Mouse (Mus musculus): ENCODE measurements around the gene Olfr1231. TPM values are rescaled to one million over a fixed set of nuclear protein-coding genes. Genes with fewer than 3 reads are reported as not detected.

The Olfr1231 gene
- polyA plus RNA-seq (2015; fragmentation: Nextera tagmentation; extraction: Ambion mirVana): not detected in 2 replicates

DNA sequence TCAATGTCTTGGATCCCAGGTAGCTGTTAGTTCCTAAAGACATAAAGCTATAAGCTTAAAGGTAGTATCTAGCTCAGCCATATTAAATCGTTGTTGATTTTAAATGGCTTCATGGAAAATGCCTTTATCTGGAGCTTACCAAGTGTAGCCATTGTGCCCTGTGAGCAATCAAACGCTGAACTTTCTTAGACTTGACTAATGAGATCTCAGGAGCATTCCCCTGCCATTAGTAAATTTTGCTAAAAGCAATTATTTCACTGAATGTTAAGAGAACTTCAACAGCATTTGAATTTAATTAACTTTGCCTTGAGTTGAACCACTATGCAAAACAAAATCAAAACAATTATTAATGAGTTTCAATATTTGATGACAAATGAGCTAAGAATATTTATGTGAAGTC, at the start of gene Olfr1231:
Gene Olfr1231, minus strand, starts transcription at position 101 of the 400 bp plus-strand sequence.
- WGBS: 59% methylated on average over 2 of the region's 2 CpGs
- no peak within 1 kb of the TSS for H3K27ac ChIP-seq (replicated peaks)
- no peaks in the 10 kb centered on the region for H3K4me1 ChIP-seq
- H3K4me3 ChIP-seq: no peak within 1 kb of the TSS
- no peak for ATAC-seq (replicated peaks)
- H3K9me3 ChIP-seq: no peaks in the 10 kb centered on the region
- H3K4me2 ChIP-seq (replicated peaks): no peak within 1 kb of the TSS
- no peaks in the 10 kb centered on the region for H3K27me3 ChIP-seq
- H3K36me3 ChIP-seq: no peaks in the 10 kb centered on the region
- no peak within 1 kb of the TSS for H3K9ac ChIP-seq (replicated peaks)

DNA sequence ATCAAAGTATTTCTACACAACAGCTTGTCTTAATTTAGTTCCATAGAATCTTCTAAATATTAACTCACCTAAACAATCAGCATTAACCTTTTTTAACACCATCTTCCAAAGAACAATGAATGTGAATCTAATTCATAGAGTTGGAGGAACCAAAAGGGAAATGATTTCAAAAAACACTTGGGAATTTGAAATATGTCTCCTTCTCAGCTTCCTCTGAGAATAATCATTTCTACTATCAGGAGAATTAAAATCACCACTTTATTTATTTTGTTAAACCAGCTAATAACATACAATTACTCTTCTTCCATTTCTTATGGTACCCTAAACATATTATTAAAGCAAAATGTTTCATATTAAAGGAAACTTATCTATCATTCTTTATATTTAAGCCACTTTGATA, 35.4 kb upstream of the Olfr1231 start, which contains the start of gene Olfr1233:
Gene Olfr1233, minus strand, starts transcription at position 101 of the 400 bp plus-strand sequence.
- Histone ChIP-seq H3K4me3 (no peak within 1 kb of the TSS), H3K36me3 (no peaks in the 10 kb centered on the region), H3K27me3 (no peaks in the 10 kb centered on the region)

DNA sequence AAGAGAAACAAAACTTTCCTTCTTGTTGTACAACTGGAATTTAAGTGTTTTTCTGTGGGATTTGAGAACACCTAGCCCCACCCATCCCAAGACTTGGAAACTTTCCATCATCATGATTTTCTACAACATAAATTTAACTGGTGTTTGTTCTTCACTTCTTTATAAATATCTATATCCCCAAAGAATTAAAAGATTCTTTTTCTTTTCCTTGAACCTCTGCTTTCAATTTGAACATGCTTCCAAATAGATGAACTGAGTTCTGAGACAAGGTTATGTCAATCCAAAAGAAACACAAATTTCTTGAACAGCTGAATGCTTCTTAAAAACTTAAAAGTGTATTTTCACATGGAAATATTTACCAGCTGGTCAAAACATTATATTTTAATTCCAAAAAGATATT, 22.7 kb upstream of the Olfr1231 start, which contains the start of gene Olfr1232:
Gene Olfr1232, minus strand, starts transcription at position 101 of the 400 bp plus-strand sequence.
- H3K4me3 ChIP-seq: no peak within 1 kb of the TSS
- ATAC-seq (replicated peaks): no peak

More for the DNA sequence above, 35.4 kb upstream of the Olfr1231 start, which contains the start of gene Olfr1233:
- Histone ChIP-seq H3K4me1 (no peaks in the 10 kb centered on the region), H3K9me3 (no peaks in the 10 kb centered on the region), H3K4me2 (replicated peaks) (no peak within 1 kb of the TSS), H3K9ac (replicated peaks) (no peak within 1 kb of the TSS), H3K27ac (replicated peaks) (no peak within 1 kb of the TSS)
- ATAC-seq (replicated peaks): no peak

DNA sequence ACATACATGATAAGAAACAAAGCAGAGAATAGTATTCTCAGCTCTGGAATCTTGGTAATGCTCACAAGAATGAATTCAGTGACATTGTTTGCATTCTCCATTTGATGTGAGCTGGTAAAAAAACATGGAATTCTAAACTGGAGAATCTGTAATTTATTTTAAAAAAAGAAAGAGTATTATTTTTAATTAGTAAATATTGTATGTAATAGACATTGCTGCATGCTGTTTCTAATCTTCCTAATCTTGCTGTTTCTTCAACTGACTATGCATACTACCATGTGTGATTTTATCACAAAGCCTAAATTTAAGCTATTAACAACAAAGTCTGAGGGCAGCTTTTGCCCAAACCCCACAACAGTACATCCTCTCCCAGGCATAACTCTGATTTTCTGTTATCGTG, 9.7 kb downstream of the Olfr1231 start, which contains the start of gene Olfr1230:
Gene Olfr1230, minus strand, starts transcription at position 101 of the 400 bp plus-strand sequence.
- no peak within 1 kb of the TSS for H3K27ac ChIP-seq (replicated peaks)
- no peak within 1 kb of the TSS for H3K4me3 ChIP-seq
- no peaks in the 10 kb centered on the region for H3K27me3 ChIP-seq
- ATAC-seq (replicated peaks): no peak
- no peak within 1 kb of the TSS for H3K4me2 ChIP-seq (replicated peaks)
- no peaks in the 10 kb centered on the region for H3K4me1 ChIP-seq
- H3K9me3 ChIP-seq: no peaks in the 10 kb centered on the region
- no peaks in the 10 kb centered on the region for H3K36me3 ChIP-seq
- WGBS: 83% methylated on average over 1 of the region's 1 CpGs
- H3K9ac ChIP-seq (replicated peaks): no peak within 1 kb of the TSS

More for the DNA sequence above, 22.7 kb upstream of the Olfr1231 start, which contains the start of gene Olfr1232:
- no peaks in the 10 kb centered on the region for H3K36me3 ChIP-seq
- H3K9me3 ChIP-seq: no peaks in the 10 kb centered on the region
- H3K4me2 ChIP-seq (replicated peaks): no peak within 1 kb of the TSS
- H3K27ac ChIP-seq (replicated peaks): no peak within 1 kb of the TSS
- no peaks in the 10 kb centered on the region for H3K27me3 ChIP-seq
- H3K9ac ChIP-seq (replicated peaks): no peak within 1 kb of the TSS
- H3K4me1 ChIP-seq: no peaks in the 10 kb centered on the region

DNA sequence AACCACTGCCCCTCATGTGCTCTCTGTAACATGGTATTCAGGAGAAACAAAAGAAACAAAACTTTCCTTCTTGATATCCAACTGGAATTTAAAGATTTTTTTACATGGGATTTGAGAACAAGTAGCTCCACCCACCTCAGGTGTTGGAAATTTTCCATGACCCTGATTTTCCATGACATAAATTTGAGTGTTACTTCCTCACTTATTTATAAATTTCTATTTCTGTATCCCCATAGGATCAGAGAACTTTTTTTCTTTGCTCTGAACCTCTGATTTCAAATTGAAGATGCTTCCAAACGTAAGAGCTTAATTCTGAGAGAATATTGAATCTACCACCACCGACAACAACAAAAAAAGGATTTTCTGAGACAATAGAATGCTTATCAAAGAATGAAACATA, 19.0 kb downstream of the Olfr1231 start, which contains the start of gene Olfr1229:
Gene Olfr1229, minus strand, starts transcription at position 101 of the 400 bp plus-strand sequence.
- Histone ChIP-seq H3K9me3 (no peaks in the 10 kb centered on the region), H3K9ac (replicated peaks) (no peak within 1 kb of the TSS), H3K4me2 (replicated peaks) (no peak within 1 kb of the TSS), H3K27me3 (no peaks in the 10 kb centered on the region), H3K4me3 (no peak within 1 kb of the TSS), H3K27ac (replicated peaks) (no peak within 1 kb of the TSS), H3K36me3 (no peaks in the 10 kb centered on the region), H3K4me1 (no peaks in the 10 kb centered on the region)
- 78% methylated on average over 2 of the region's 2 CpGs for WGBS
- no peak for ATAC-seq (replicated peaks)

DNA sequence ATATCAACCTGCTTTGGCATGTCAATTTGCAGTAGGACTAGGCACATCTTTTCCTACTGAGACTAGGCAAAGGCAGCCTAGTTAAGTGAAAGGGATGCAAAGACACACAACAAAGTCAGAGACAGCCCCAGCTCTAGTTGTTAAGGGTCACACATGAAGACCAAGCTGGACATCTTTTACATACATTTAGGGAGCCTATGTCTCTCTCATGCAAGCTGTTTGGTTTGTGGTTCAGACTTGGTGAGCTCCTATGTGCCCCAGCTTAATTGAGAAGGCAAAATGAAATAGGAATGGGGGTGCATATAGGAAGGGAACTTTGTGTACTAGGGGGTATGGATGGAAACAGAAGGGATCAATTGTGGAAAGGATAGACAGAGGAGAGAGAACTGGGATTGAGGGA, 52.9 kb downstream of the Olfr1231 start, which contains the start of gene Olfr1228:
Gene Olfr1228, minus strand, starts transcription at position 101 of the 400 bp plus-strand sequence.
- ATAC-seq (replicated peaks): no peak
- H3K9me3 ChIP-seq: no peaks in the 10 kb centered on the region

More for the DNA sequence above, 52.9 kb downstream of the Olfr1231 start, which contains the start of gene Olfr1228:
- Histone ChIP-seq H3K4me2 (replicated peaks) (no peak within 1 kb of the TSS), H3K27ac (replicated peaks) (no peak within 1 kb of the TSS), H3K4me3 (no peak within 1 kb of the TSS), H3K27me3 (no peaks in the 10 kb centered on the region), H3K4me1 (no peaks in the 10 kb centered on the region), H3K9ac (replicated peaks) (no peak within 1 kb of the TSS), H3K36me3 (no peaks in the 10 kb centered on the region)

Other genes with a start within 250 kb of the Olfr1231 start
- gene Olfr1218, start 245.9 kb downstream of the Olfr1231 start, polyA plus RNA-seq (2015; fragmentation: Nextera tagmentation; extraction: Ambion mirVana): not detected in 2 replicates
- gene Olfr1219, start 223.6 kb downstream of the Olfr1231 start, polyA plus RNA-seq (2015; fragmentation: Nextera tagmentation; extraction: Ambion mirVana): not detected in 2 replicates
- not detected in 2 replicates for gene Olfr1220, start 200.2 kb downstream of the Olfr1231 start, polyA plus RNA-seq (2015; fragmentation: Nextera tagmentation; extraction: Ambion mirVana)
- gene Olfr1221, start 189.8 kb downstream of the Olfr1231 start, polyA plus RNA-seq (2015; fragmentation: Nextera tagmentation; extraction: Ambion mirVana): not detected in 2 replicates
- not detected in 2 replicates for gene Olfr1222, start 174.0 kb downstream of the Olfr1231 start, polyA plus RNA-seq (2015; fragmentation: Nextera tagmentation; extraction: Ambion mirVana)
- not detected in 2 replicates for gene Olfr1223, start 155.5 kb downstream of the Olfr1231 start, polyA plus RNA-seq (2015; fragmentation: Nextera tagmentation; extraction: Ambion mirVana)
- gene Olfr1224-ps1, start 143.0 kb downstream of the Olfr1231 start, polyA plus RNA-seq (2015; fragmentation: Nextera tagmentation; extraction: Ambion mirVana): not detected in 2 replicates
- gene Olfr1225, start 132.4 kb downstream of the Olfr1231 start, polyA plus RNA-seq (2015; fragmentation: Nextera tagmentation; extraction: Ambion mirVana): not detected in 2 replicates
- gene Olfr1226, start 107.0 kb downstream of the Olfr1231 start, polyA plus RNA-seq (2015; fragmentation: Nextera tagmentation; extraction: Ambion mirVana): not detected in 2 replicates
- gene Olfr1228, start 53.0 kb downstream of the Olfr1231 start, polyA plus RNA-seq (2015; fragmentation: Nextera tagmentation; extraction: Ambion mirVana): not detected in 2 replicates
- not detected in 2 replicates for gene Olfr1229, start 19.1 kb downstream of the Olfr1231 start, polyA plus RNA-seq (2015; fragmentation: Nextera tagmentation; extraction: Ambion mirVana)
- not detected in 2 replicates for gene Olfr1230, start 9.8 kb downstream of the Olfr1231 start, polyA plus RNA-seq (2015; fragmentation: Nextera tagmentation; extraction: Ambion mirVana)
- not detected in 2 replicates for gene Olfr1232, start 22.6 kb upstream of the Olfr1231 start, polyA plus RNA-seq (2015; fragmentation: Nextera tagmentation; extraction: Ambion mirVana)
- not detected in 2 replicates for gene Olfr1233, start 35.3 kb upstream of the Olfr1231 start, polyA plus RNA-seq (2015; fragmentation: Nextera tagmentation; extraction: Ambion mirVana)
- not detected in 2 replicates for gene Olfr1234, start 57.8 kb upstream of the Olfr1231 start, polyA plus RNA-seq (2015; fragmentation: Nextera tagmentation; extraction: Ambion mirVana)
- gene Olfr1238, start 102.6 kb upstream of the Olfr1231 start, polyA plus RNA-seq (2015; fragmentation: Nextera tagmentation; extraction: Ambion mirVana): not detected in 2 replicates
- not detected in 2 replicates for gene Olfr1239, start 113.3 kb upstream of the Olfr1231 start, polyA plus RNA-seq (2015; fragmentation: Nextera tagmentation; extraction: Ambion mirVana)
- gene Olfr1240, start 135.9 kb upstream of the Olfr1231 start, polyA plus RNA-seq (2015; fragmentation: Nextera tagmentation; extraction: Ambion mirVana): not detected in 2 replicates
- not detected in 2 replicates for gene Olfr1241, start 180.1 kb upstream of the Olfr1231 start, polyA plus RNA-seq (2015; fragmentation: Nextera tagmentation; extraction: Ambion mirVana)
- not detected in 2 replicates for gene Olfr1242, start 191.3 kb upstream of the Olfr1231 start, polyA plus RNA-seq (2015; fragmentation: Nextera tagmentation; extraction: Ambion mirVana)
- not detected in 2 replicates for gene Olfr1243, start 224.4 kb upstream of the Olfr1231 start, polyA plus RNA-seq (2015; fragmentation: Nextera tagmentation; extraction: Ambion mirVana)